Mouse (Mus musculus) hindbrain, embryonic 13.5 days (tissue): ENCODE data around the gene Nab2. TPM values are rescaled to one million over a fixed set of nuclear protein-coding genes. Genes with fewer than 3 reads are reported as not detected.
A peak's percentile ranks its signal among the peaks of the same experiment; 100 is the strongest.

Source experiments
- ATAC-seq: fragments of 200-750 bp; cut with Nextera tagmentation; 2 replicates; pipeline ENCODE4 v1.8.0; 2017; ENCODE audit warnings: moderate TSS enrichment; ENCODE audit not compliant: low FRiP score
- H3K27ac ChIP-seq: fragments of 300-500 bp; sonication (generic); 2 replicates; pipeline ENCODE4 v1.5.1; 2015; ENCODE audit warnings: inconsistent platforms, mild to moderate bottlenecking, moderate library complexity
- H3K27me3 ChIP-seq: fragments of 300-500 bp; sonication (generic); 2 replicates; pipeline ENCODE4 v1.6.1; 2015; ENCODE audit warnings: mild to moderate bottlenecking, inconsistent platforms
- H3K36me3 ChIP-seq: fragments of 300-500 bp; sonication (generic); 2 replicates; pipeline ENCODE4 v1.6.1; 2015; ENCODE audit warnings: mild to moderate bottlenecking, inconsistent platforms
- H3K4me1 ChIP-seq: fragments of 300-500 bp; sonication (generic); replicated peaks from 2 replicates; pipeline ENCODE4 v1.6.1; 2015; ENCODE audit warnings: inconsistent platforms
- H3K4me2 ChIP-seq: fragments of 300-500 bp; sonication (generic); 2 replicates; pipeline ENCODE4 v1.6.1; 2015; ENCODE audit warnings: inconsistent platforms, mild to moderate bottlenecking, moderate library complexity
- H3K4me3 ChIP-seq: fragments of 300-500 bp; sonication (generic); 2 replicates; pipeline ENCODE4 v1.5.1; 2015; ENCODE audit warnings: mild to moderate bottlenecking, inconsistent platforms
- H3K9ac ChIP-seq: fragments of 300-500 bp; sonication (generic); 2 replicates; pipeline ENCODE4 v1.6.1; 2015; ENCODE audit warnings: mild to moderate bottlenecking, inconsistent platforms
- H3K9me3 ChIP-seq: fragments of 300-500 bp; sonication (generic); 2 replicates; pipeline ENCODE4 v1.6.1; 2016; ENCODE audit warnings: inconsistent platforms
- WGBS: fragments of 180-500 bp; shearing (Covaris S2); methylation state at CpG from one replicate; pipeline ENCODE4 v1.1.7; 2015; 5-methylcytosine and 5-hydroxymethylcytosine counted together
- polyA plus RNA-seq: library from polyadenylated mRNA; unstranded; fragments of >200 nt; fragmentation: Nextera tagmentation; extraction: Ambion mirVana; gene quantifications from 2 replicates; pipeline ENCODE4 v1.2.1, GENCODE M21; 2015

Gene Nab2
- polyA plus RNA-seq, 1 experiment from 2014 or later = 2.3 TPM

DNA sequence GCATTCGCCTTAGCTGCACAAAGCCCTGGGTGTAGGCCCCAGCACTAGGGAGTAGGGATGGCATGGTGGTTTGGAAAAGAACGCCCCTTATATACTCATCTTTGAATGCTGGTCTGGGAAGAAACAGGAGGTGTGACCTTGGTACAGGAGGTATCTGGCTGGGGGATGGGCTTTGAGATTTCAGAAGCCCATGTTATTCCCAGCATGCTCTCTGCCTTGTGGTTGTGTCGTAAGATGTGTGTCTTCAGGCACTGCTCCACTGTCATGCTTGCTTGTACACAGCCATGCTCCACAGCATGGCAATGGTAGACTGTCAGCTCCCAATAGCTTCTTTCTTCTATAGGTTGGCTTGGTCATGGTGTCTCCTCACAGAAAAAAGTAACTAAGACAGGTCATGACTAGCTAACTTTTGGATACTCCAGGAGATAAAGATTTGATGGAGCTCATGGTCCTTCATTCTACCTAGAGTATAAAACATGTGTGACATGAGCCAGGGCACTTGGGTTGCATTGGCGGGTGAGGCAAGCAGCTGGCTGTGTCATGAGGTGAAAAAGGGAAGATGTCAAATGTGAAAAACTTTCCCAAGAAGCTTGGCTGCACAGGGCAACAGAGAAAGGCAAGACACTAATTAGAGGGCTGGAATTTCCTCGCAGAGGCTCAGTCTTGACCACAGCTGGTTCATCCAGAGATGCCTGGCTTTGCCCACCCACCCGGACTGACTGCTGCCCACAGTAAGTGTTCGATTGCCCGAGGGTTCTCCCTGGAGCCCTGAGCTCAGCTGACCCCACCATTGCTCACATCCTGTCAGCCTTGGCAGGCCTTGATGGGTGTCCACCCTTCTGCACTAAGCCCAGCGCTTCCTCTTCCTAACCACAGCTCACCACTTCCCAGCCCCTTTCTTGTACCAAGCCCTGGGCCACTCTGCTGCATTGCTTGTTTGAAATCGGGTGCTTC lies 36.8 kb downstream of the Nab2 start:
- H3K27ac ChIP-seq = no peak overlapping the region
- H3K27me3 ChIP-seq = no peaks in the 10 kb centered on the region
- no peaks in the 10 kb centered on the region for H3K4me1 ChIP-seq
- H3K9me3 ChIP-seq = no peaks in the 10 kb centered on the region
- WGBS = 91% methylated on average over 10 of the region's 10 CpGs
- H3K36me3 ChIP-seq = no peaks in the 10 kb centered on the region
- H3K9ac ChIP-seq = no peak overlapping the region
- no peak overlapping the region for H3K4me2 ChIP-seq
- no peak overlapping the region for H3K4me3 ChIP-seq
- no peak for ATAC-seq

GRCm38 (mm10) chr10:127626433-127626832 lies 41.9 kb downstream of the Nab2 start:
- WGBS = 85% methylated on average over 3 of the region's 3 CpGs
- no peak overlapping the region for H3K27ac ChIP-seq
- no peak overlapping the region for H3K9ac ChIP-seq
- no peaks in the 10 kb centered on the region for H3K27me3 ChIP-seq
- no peaks in the 10 kb centered on the region for H3K36me3 ChIP-seq
- H3K4me1 ChIP-seq = peaks cover 9% of the 10 kb centered on the region
- H3K4me2 ChIP-seq = no peak overlapping the region
- ATAC-seq = no peak
- no peaks in the 10 kb centered on the region for H3K9me3 ChIP-seq
- no peak overlapping the region for H3K4me3 ChIP-seq

DNA sequence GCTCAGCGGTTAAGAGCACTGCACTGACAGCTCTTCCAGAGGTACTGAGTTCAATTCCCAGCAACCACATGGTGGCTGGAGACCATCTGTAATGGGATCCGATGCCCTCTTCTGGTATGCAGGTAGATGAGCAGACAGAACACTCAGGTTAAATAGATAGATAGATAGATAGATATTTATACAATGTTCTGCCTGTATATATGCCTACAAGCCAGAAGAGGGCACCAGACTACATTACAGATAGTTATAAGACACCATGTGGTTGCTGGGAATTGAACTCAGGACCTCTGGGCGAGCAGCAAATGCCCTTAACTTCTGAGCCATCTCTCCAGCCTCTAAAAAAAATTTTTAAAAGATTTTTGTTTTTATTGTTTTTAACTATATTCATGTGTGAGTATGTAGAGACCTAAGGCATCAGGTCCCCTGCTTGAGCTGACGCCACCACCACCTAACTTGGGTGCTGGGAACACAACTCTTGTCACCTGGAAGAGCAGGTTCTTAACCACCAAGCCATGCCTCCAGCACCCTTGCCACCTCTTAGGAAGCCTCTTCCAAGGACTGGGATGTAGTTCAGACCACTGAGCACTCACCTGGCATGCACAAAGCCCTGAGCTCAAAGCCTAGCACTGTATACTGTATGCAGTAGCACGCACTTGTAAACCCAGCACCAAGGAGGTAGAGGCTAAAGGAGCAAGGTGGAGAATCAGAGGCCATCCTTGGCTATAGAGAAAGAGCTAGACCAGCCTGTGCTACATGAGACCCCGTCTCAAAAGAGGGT lies 44.7 kb downstream of the Nab2 start:
- no peak overlapping the region for H3K4me3 ChIP-seq
- H3K27ac ChIP-seq = no peak overlapping the region
- no peaks in the 10 kb centered on the region for H3K9me3 ChIP-seq
- H3K36me3 ChIP-seq = no peaks in the 10 kb centered on the region
- no peaks in the 10 kb centered on the region for H3K27me3 ChIP-seq
- H3K9ac ChIP-seq = no peak overlapping the region
- ATAC-seq = no peak
- 96% methylated on average over 6 of the region's 6 CpGs for WGBS
- H3K4me1 ChIP-seq = peaks cover 22% of the 10 kb centered on the region
- no peak overlapping the region for H3K4me2 ChIP-seq

DNA sequence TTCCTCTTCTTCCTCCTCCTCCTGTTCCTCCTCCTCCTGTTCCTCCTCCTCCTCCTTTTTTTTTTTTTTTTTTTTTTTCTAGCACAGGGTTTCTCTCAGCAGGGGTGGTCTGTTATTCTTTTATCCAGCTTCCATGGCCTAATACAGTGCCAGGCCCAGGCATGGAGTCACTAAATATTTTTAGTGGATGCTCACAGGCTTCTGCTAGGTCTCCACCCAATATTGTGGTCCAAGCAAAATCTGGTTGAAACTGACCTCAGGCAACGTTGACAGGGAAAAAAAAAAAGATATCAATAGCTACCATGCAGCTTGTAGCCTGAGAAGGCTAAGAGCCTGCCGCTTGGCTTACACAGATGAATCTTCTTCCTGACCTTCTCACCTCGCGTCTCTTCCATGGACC lies 45.7 kb downstream of the Nab2 start:
- Histone ChIP-seq H3K9ac (no peak overlapping the region), H3K27ac (no peak overlapping the region), H3K9me3 (no peaks in the 10 kb centered on the region), H3K4me3 (no peak overlapping the region; the same call in 1 of the 2 replicates), H3K4me1 (peaks cover 31% of the 10 kb centered on the region), H3K4me2 (0 out of 2 replicates have a peak overlapping the region, but pooled peaks have one; percentile 84), H3K27me3 (no peaks in the 10 kb centered on the region), H3K36me3 (no peaks in the 10 kb centered on the region)
- 61% methylated on average over 4 of the region's 4 CpGs for WGBS
- no peak for ATAC-seq

- H3K9ac ChIP-seq = peak overlapping the region; percentile 74
- WGBS = 0% methylated on average over 13 of the region's 13 CpGs
- H3K27ac ChIP-seq = peak overlapping the region; percentile 95
- no peaks in the 10 kb centered on the region for H3K9me3 ChIP-seq
- peak; percentile 15 for ATAC-seq
- peak overlapping the region; percentile 84 for H3K4me2 ChIP-seq
- H3K27me3 ChIP-seq = no peaks in the 10 kb centered on the region
- peaks cover 38% of the 10 kb centered on the region for H3K4me1 ChIP-seq
- peak overlapping the region; percentile 91 for H3K4me3 ChIP-seq
- 0 out of 2 replicates have a peak, but pooled peaks cover 3% of the 10 kb centered on the region for H3K36me3 ChIP-seq
Measured at GRCm38 (mm10) chr10:127622057-127622392, 46.3 kb downstream of the Nab2 start.

DNA sequence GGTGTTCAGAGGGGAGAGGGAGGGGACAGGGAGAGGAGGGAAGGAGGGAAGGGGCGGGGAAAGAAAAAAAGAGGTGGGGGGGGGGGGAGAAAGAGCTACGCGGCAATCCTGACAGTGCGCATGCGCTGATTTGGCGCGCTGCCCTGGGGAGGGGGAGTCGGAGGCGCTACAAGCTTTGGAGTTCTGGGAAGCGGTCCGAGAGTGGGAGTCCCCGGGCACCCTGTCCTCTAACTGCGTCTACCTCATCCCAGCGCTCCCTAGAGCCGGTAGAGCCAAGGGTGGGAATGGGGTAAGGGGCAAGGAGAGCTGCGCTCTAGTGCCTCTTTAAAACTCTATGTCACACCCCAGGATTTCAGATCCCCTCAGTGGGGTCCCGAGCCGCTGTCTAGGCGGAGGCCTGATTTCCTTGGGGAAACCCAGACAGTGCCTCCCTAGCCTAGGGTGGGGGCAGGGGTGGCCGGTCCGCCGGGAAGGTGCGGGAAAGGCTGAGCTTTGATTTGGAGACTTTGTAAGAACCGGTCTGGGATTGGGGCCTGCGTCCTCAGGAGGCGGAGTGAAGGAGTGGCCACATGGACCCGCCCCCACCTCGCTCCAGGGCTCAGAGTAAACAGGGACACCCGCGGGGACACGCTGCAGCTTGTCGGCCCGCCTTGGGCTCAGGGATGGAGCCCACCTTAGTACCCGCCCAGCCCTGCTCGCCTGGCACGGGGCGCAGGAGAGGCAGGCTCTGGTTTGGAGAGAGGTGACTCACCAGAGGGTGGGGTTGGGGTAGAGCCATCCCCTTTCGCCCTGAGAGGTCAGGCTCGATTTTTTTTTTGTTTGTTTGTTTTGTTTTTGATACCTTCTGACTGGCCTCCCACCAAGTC lies 46.9 kb downstream of the Nab2 start:
- H3K4me2 ChIP-seq = peak overlapping the region; percentile 84
- H3K4me1 ChIP-seq = peaks cover 44% of the 10 kb centered on the region
- 0 out of 2 replicates have a peak, but pooled peaks cover 3% of the 10 kb centered on the region for H3K36me3 ChIP-seq
- peak overlapping the region; percentile 91 for H3K4me3 ChIP-seq
- peak overlapping the region; percentile 95 for H3K27ac ChIP-seq
- 0% methylated on average over 34 of the region's 39 CpGs for WGBS
- H3K9me3 ChIP-seq = no peaks in the 10 kb centered on the region
- H3K27me3 ChIP-seq = no peaks in the 10 kb centered on the region
- ATAC-seq = peak; percentile 84
- H3K9ac ChIP-seq = peak overlapping the region; percentile 74

DNA sequence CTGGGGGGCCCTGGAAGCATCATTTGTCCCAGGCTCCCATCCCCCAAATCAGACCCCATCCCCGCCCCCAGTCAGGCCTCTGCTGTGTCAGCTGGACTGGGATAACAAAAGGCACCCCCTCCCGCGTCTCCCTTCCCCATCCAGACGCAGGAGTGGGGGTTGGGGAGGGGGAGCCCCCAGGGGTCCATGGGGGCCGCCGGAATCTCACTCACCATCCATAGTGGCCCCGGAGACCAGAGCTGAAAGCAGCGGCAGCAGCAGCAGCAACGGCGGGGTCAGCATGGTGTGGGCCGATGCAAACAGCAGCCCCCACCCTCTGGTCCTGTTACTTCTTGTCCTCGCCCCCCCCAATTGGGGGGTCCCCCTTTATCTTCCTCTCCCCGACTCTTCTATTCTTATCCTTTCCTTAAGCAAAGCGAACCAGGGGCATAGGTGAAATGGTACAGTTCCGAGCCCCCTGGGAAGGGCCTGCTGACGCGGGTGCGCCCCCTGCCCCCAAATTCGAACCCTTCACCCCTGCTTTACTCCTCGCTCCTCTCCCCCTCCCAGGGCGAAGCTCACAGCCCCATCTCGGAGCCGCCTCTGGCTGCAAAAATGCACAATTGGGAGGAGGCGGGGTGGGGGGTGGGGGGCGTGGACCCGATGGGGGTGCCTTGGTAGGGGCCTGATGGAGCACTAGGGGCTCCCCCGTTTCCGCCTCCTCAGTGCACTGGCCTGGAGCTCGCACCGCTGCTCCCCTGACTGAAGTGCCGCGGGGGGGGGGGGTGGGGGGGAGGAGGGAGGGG lies 47.8 kb downstream of the Nab2 start, which contains the start of gene Lrp1:
TSS of gene Lrp1 (minus strand) at position 743 of the 785 bp plus-strand sequence.
- peak within 1 kb of the TSS; percentile 97 for H3K9ac ChIP-seq
- peak; percentile 81 for ATAC-seq
- H3K9me3 ChIP-seq = no peaks in the 10 kb centered on the region
- 0% methylated on average over 25 of the region's 32 CpGs for WGBS
- H3K27ac ChIP-seq = peak within 1 kb of the TSS; percentile 95
- H3K4me3 ChIP-seq = peak within 1 kb of the TSS; percentile 91
- peak within 1 kb of the TSS; percentile 84 for H3K4me2 ChIP-seq
- no peaks in the 10 kb centered on the region for H3K27me3 ChIP-seq
- H3K36me3 ChIP-seq = 0 out of 2 replicates have a peak, but pooled peaks cover 3% of the 10 kb centered on the region
- H3K4me1 ChIP-seq = peaks cover 52% of the 10 kb centered on the region

- ATAC-seq = peak; percentile 11
- H3K27ac ChIP-seq = peak overlapping the region; percentile 95
- H3K36me3 ChIP-seq = 0 out of 2 replicates have a peak, but pooled peaks cover 3% of the 10 kb centered on the region
- no peaks in the 10 kb centered on the region for H3K9me3 ChIP-seq
- peak overlapping the region; percentile 97 for H3K9ac ChIP-seq
- WGBS = under 1% methylated on average over 11 of the region's 12 CpGs
- peak overlapping the region; percentile 84 for H3K4me2 ChIP-seq
- H3K4me3 ChIP-seq = peak overlapping the region; percentile 91
- H3K27me3 ChIP-seq = no peaks in the 10 kb centered on the region
- H3K4me1 ChIP-seq = peaks cover 58% of the 10 kb centered on the region
Measured at GRCm38 (mm10) chr10:127619941-127620405, 48.4 kb downstream of the Nab2 start.

DNA sequence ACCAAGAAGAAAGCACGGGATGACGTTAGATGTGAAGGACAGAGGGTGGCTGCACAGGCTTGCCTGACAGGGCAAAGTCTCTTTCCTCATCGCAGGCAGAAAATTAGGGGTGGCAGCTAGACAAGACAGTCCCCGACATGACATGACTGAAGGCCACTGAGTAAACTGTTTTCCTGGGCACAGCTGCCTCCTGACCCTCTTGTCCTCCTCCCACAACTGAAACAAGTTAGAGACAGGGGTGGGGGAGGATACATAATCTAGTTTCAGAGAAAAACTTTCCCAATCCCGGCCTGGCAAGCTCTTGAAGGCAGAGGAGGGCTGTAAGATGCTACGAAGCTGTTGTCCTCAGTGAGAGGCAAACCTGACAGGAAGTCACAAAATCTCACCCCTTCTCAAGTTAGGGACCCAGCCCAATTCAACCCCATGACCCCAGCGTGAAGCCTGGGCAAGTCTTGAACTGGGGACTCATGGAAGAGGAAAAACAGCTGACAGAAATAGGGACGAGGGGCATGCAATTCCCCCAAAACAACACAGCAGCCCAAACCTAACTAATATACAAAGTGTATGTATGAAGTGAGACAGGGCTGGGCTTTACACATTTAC lies 49.1 kb downstream of the Nab2 start:
- H3K4me1 ChIP-seq = peaks cover 66% of the 10 kb centered on the region
- H3K36me3 ChIP-seq = 0 out of 2 replicates have a peak, but pooled peaks cover 3% of the 10 kb centered on the region
- no peak for ATAC-seq
- H3K9me3 ChIP-seq = no peaks in the 10 kb centered on the region
- H3K4me2 ChIP-seq = peak overlapping the region; percentile 84
- H3K27me3 ChIP-seq = no peaks in the 10 kb centered on the region
- peak overlapping the region; percentile 97 for H3K9ac ChIP-seq
- 23% methylated on average over 8 of the region's 8 CpGs for WGBS
- peak overlapping the region; percentile 91 for H3K4me3 ChIP-seq
- H3K27ac ChIP-seq = peak overlapping the region; percentile 95

DNA sequence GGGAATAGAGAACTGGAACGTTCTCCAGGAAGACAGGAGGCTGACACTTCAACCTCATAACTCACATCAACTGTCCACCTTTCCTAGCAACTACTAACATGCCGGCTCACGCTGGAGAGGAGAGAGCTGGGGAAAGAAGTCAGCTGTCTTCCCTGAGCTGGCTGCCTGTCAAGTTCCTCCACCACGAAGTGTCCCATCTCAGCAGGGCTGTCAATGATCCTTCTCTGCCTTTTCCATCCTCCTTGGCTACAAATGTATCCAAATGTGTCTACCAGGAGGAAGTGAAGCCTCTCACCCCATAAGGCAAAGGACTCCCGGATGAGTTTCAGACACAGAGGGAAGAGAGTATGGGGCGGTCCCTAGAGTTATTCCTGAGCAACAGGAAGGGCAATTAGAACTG lies 50.2 kb downstream of the Nab2 start:
- Histone ChIP-seq H3K4me1 (peaks cover 73% of the 10 kb centered on the region), H3K27ac (0 out of 2 replicates have a peak overlapping the region, but pooled peaks have one; percentile 13), H3K4me3 (peak overlapping the region; percentile 91), H3K9ac (peak overlapping the region; percentile 59; the same call in 1 of the 2 replicates), H3K36me3 (peaks cover 8% of the 10 kb centered on the region; the same call in 1 of the 2 replicates), H3K27me3 (no peaks in the 10 kb centered on the region), H3K4me2 (peak overlapping the region; percentile 84), H3K9me3 (no peaks in the 10 kb centered on the region)
- ATAC-seq = no peak
- 48% methylated on average over 6 of the region's 6 CpGs for WGBS
